Mouse (Mus musculus): ENCODE data around the gene Isca1.
"Not testable (repeated sequence)": the region's sequence is repeated elsewhere in the genome, so short reads cannot be mapped to it uniquely, and the experiment has no call there.

DNA sequence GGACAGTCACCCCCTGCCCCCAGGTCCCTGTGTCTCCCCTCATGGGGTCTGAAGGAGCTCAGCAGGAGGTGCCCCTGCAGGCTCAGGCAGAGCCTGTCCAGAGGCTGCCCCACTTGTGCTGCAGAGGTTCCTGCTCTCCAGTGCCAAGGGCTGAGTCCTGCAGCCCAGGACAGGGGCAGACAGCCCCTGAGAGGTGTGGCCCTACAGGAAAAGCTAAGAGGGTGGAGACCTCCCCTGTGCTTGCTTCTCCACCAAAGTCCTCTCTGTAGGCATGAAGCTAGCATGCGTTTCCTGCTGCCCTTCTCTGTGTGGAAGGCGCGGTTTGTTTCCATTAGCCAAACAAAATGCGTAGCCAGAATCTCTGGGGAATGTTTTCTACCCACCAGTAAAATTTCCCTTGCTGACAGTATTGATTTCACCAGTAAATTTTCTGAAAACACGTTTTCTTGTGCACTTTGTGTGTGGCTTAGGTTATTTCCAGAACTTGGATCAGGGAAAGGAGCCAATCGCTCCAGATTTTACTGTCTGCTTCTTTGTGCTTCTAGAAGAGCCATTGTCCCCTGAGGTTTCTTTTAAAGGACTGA is 50.7 kb downstream of the Isca1 start:
- not testable (repeated sequence) for TF ChIP-seq CTCF (IDR thresholded peaks at IDR 0.05; ENCODE audit: borderline replicate concordance, insufficient read depth, low read length); POLR2A (IDR thresholded peaks at IDR 0.05; ENCODE audit: low read depth, low read length)

Data from embryonic fibroblast, embryonic 13.5 days (primary cell).